Mouse (Mus musculus): Measurements from ENCODE around the gene Mageb2.
"Not testable (repeated sequence)": the region's sequence is repeated elsewhere in the genome, so short reads cannot be mapped to it uniquely, and the experiment has no call there.

Mageb2 gene

GRCm38 (mm10) chrX:91331390-91331789 lies at the start of gene Mageb2:
Gene Mageb2 (plus strand): TSS chrX:91331690.
- DNase-seq (ENCODE audit: low spot score): not testable (repeated sequence)

GRCm38 (mm10) chrX:91313256-91313655 lies 18.2 kb upstream of the Mageb2 start:
- not testable (repeated sequence) for DNase-seq (ENCODE audit: low spot score)

All from embryo, embryonic 10.5 days (tissue).